Mouse (Mus musculus) kidney, adult 18-20 months (tissue): Measurements from ENCODE around the gene Atg101.

Experiments used
- DNase-seq: peaks from one replicate; pipeline ENCODE4 v3.0.0; 2021

Atg101 gene

DNA sequence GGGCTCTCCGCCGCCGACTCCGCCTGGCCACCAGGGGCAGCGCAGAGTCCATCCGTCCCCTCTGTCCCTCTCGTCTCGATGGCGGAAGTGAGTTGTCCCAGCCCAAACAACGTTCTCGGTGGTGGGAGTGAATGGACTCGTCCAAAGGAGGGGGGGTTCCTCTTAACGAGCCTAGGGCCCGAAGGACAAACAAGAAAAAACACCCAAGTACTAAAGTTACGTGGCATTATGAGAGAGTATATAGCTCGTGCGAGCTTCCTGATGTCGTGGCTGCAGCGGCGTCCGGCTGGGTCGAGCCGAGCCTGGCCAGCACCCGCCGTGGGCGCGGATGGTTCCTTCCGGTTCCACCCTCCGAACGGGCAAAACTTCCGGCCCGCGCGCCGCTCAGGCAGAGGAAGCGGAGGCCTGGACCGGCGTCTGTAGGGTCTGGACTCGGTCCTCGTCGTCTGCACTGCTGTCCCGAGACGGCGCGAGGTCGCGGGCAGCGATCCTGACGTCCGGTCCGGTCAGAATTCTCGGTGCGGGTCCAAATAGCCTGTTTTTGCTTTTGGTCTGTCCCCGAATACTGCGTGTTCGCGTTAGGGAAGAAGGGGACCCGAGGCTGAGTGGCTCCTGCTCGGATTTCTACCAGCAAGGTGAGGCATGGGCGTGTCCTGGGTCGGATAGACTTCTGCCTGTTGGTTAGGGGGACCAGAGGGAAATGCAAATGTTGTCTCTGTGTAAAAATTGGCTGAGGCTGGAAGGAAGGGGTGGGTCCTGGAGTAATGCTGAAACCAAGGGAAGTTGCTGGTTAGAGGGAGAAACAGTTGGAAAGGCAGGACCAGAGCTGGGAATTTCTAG, at the start of gene Atg101:
TSS of gene Atg101 (plus strand) at position 362 of the 840 bp plus-strand sequence.
- DNase-seq, result peak; percentile 92

DNA sequence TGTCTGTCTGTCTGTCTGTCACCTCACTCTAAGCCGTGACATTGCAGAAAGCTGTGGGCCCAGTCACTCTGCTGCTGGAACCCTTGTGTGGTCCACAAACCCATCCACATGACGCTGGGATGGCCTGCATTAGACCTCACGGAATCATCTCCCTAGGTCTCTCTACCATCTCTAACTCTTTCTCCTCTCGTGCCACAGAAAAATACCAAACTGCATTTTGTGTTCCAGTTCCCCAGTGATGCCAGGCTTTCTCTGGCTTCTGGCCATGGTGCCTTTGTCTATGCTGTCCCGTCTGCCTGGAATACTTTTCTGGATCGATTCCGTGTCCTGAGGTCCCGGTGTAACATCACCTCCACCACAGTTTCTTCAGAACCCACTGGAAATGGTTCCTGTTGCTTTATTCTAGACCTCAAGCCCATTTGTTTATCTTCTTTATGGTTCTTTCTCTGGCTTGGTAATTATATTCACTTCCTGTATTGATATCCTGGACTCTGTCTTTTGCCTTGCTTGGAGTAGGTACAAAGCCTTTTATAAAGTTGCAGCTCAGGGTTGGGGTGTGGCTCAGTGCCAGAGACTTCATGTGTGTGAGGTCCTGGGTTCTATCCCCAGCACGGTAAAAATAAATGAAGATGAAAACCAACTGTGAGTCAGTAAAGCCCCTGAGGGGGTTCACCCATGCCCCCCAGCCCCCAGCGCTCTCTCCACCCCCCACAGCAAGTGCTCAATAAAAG, 49.3 kb upstream of the Atg101 start:
- no peak for DNase-seq

DNA sequence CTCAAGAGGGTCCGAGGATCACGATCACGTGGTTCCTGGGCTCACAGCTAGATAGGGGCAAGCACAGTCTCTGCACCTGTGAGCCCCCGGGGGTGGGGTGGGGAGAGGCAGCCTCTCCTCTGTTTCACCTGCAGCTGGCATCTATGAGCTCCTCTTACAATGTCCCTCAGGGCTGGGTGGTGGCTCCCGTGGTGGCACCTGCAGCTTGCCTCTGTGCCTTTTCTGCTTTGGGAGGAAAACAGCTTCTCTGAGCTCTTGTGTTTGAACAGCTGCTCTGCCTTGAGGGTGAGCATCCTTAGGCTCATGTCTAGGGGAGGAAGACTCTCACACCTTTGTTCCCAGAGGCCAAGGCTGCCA, 48.8 kb upstream of the Atg101 start:
- DNase-seq, result no peak

DNA sequence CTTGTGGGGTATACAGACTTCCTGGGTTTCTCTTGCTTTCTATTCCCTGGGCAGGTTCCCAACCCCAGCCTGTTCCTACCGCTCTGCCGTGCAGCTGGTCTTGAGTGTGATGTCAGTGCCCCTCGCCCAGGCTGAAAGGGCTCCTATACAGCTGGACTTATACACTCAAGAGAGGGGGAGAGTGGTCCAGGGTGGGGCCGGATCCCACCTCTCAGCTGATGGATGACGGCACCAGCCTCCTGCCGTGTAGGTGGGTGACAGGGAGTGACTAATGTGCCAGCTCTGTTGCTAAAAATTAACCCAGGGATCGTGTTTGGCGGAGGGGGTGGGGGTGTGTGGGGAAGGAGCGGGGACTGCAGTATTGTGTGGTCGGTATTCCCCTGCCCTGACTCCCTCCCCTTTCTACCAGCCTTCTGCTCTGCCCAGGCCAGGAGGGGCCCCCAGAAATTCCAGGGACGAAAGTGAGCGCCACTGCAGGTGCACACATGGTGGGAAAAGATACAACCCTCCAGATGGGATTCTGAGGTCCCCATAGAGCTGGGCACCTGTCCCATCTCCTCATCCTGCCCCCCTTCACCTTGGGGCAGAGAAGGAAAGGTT, 48.2 kb upstream of the Atg101 start:
- no peak for DNase-seq

DNA sequence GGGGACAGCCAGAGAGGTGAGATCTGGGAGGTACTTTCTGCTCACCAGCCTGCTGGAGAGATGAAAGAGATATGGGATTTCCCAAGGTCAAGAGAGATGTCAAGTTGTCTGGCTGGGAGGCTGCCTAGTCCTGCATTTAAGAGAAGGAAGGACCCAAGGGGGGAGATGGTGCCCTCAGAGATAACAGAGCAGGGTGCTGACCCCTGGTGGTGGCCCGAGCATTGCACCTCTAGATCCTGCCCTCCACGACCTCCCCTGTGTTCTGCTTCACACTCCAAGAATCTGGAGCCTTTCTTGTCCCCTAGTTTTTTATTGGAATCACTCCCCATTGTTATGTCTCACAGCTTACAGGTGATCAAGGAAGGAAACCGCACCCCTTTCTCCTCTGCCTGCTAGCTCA, 47.2 kb upstream of the Atg101 start:
- peak; percentile 81 for DNase-seq

DNA sequence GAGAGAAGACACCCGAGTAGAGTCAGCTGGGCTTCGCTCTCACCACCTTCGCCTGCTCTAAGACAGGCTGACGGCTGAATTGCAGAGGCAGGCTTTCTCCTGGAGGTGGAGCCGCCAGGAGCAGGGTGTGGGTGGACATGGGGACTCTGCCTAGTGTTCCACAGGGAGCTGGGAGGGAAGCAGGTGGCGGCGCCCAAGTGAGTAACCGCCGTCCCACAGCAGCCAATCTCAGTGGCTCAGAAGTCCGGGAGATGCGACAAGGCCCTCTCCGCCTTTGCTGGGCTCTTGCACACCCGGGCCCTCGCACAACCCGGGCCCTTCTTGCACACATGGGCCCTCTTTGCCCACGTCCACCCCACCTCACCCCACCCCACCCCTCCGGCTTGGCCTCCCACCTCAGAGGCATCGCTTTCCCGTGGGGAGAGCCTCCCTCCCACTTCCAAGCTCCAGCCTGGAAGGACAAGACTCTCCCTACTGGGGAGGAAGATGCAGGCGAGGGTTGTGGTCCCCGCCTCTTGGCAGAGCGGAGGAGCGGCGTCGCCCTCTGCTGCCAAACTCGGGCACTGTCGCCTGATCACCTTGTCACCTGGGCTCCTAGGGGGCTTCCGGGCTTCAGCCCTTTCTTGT, 45.1 kb upstream of the Atg101 start:
- DNase-seq, result no peak

DNA sequence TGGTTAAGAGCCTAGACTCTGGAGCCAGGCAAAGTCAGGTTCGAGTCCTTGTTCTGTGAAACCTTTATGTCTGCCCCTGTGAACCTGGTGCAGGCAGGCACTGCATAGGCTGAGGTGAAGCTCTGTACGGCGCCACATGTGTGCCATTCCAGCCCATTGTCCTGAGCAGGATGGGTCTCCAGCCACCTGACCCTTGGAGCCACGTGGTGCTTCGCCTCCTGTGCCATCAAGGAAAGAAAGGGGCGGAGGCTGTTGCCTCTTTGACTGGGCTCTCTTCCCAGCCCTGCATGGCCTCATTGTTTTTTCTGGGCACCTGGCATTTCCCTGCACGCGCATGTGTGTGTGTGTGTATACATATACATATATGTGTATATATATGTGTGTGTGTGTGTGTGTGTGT, 44.3 kb upstream of the Atg101 start:
- no peak for DNase-seq

DNA sequence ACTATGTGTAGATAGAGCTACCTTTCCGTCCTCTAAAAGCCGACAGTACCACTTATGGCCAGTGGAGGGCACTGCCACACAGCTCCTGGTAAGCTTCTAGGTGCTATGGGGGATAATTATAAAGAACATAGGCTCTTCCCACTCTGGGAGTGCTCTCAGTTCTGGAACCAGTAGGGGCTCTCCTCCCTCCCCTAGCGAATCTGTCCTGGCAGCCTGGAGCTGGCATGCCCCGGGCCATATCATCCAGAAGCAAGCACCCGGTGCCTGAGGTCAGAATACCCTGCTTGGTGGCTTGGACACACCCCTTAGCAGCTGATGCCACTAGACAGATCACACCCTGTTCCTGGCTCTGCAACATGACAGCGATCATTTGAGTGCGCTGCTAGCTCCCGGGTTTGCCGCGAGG, 43.3 kb upstream of the Atg101 start:
- DNase-seq, result peak; percentile 93

DNA sequence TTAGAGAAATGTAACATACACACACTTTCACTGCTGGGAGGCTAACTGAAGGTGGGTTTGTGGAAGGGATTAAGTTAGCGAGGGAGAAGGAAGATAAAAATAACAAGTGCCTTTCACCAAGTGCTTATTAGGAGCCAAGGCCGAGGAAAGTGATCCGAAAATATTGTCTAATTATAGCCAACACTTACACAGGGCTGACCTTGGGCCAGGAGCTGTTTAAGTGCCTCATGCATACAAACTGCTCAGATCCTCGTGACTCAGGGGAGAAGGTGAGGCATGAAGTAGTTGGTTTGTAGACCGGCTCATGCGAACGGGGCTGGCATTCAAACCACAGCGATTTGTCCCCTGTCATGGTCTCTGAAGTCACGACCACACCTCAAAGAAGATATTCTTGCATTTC, 42.8 kb upstream of the Atg101 start:
- no peak for DNase-seq

DNA sequence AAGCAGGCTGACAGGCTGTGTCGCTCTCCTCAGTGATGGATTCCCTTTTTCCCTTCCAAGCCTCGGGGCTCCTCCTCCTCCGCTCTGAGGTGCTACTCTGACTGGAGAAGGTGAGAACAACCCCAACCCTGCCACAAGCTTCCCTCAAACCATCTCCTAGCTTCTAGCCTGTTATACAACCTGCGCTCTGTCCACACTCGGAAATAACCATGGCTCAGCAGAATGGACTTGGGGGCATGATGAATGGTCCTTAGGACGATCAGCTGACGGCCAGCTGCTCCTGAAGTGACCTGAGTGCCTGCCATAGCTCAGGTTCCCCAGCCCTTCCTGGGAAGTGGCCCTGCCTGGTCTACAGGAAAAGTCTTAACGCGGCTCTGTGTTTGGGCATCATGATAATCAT, 42.2 kb upstream of the Atg101 start:
- DNase-seq, result no peak

DNA sequence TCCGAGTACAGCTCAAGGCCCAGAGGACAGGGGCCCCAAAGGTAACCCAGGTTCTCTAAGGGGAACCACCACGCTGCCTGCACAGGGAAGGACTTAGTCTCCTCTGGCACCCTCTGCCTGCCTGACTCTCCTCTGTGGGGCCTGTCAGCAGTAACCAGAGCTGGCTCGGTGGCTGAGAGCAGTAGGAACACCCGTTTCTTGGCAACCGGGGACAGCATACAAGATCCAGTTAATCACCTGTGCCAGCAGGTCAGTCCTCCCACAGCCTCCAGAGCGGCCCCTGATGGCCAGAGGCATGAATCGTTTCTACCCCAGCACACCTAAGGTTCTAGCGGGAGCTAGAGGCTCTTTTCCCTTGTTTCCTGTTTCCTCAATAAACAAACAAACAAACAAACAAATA, 41.4 kb upstream of the Atg101 start:
- DNase-seq, result peak; percentile 73

DNA sequence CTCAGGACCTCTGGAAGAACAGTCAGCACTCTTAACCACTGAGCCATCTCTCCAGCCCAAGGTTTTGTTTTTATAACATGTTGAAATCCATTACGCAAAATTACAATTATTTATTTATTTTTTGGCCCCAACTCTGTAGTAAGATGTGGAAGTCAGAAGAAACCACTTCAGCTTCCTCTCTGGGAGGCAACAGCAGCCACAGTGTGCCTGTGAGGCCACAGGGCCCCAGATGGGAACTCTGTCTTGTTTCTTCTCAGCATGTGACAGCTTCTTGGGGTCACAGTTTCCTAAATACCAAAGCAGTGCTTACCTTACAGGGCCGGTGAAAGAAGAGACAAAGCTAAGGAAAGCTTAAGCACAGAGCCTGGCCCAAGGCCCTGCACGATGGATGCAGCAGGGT, 40.1 kb upstream of the Atg101 start:
- no peak for DNase-seq

DNA sequence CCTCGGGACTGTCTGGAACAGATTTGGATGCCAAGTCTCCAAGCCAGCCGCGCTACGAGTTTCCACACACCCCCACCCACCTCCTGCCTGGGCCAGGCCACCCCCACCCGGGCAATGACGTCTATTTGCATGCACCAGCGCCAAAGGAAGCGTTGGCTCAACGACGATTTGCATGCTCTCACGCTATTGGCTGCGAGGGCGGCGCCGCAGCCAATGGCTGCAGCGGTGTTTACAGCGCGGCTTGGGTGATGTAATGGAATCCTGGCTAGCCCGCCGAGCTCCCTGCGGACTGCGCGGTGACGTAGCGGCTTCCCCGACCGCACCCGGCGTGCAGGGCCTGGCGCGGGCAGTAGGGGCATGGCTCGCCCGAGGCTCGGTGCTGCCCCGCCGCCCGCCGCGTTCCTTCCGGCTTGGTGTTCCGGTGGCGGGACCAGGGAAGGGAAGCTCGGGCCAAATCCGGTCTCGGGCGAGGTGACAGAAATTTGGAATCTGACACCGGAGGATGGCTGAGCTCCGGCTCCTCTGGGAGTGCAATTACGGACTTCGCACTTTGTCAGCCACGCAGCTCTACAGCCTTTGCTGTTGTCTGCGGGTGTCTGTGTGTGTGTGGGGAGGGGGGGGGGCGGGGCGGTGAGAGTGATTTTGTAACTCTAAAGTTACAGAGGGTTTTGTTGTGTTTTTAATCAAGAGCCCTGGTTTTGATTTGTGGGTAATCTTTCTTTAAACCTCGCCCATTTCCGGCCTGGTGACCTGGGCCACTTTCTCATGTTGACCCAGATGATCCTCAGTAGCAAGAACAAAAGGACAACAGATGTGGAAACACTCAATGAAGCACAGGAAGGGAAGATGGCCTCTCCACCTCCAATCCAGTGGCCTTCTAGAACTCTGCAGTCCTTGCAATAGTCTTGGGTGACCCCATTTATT, 37.6 kb upstream of the Atg101 start:
- peak; percentile 94 for DNase-seq

DNA sequence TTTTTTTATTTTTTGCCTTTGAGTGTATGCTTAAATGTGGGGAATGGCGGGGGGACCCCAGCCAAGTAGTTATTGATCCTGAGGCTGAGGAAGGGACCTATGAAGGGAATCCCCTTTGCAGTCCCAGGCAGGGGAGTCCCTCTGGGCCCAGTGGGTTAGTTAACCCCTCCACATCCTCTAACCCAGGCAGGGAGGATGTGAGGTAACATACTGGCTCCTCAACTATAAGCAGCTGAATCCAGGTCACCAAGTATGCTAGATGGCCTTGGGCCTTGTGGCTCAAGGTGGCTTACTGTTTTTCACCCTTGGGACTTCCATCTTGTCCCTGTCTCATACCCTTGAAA, 36.9 kb upstream of the Atg101 start:
- no peak for DNase-seq

DNA sequence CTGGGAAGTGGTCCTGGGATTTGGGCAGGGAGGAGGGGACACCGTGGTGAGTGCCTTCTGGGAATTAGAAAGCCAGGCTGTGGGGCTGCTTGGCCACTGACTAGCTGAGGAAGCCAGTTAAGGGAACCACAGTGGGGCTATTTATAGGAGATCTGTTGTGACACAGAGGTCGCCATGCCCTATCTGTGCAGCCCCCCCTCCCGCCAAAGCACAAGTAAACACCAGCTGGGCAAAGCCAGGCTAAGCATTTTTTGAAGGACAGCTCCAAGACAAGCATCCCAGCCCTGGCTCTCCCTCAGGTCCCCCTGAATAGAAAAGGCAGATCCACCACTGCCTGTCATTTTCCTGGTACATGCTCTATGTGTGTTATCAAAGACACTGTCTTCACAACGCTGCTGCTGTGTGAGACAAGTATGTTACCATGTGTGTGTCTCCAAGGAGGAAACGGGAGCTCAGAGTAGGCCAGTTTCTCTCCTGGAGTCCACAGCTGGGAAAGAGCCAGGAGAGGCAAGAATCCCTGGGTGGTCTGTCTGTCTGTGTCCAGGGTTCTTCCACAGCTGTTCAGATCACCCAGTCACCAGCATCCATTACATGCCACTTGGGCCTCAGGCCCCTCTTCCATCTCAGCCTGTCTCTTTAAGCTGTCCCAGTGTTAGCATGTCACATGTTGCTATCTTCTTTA, 35.9 kb upstream of the Atg101 start:
- no peak for DNase-seq

DNA sequence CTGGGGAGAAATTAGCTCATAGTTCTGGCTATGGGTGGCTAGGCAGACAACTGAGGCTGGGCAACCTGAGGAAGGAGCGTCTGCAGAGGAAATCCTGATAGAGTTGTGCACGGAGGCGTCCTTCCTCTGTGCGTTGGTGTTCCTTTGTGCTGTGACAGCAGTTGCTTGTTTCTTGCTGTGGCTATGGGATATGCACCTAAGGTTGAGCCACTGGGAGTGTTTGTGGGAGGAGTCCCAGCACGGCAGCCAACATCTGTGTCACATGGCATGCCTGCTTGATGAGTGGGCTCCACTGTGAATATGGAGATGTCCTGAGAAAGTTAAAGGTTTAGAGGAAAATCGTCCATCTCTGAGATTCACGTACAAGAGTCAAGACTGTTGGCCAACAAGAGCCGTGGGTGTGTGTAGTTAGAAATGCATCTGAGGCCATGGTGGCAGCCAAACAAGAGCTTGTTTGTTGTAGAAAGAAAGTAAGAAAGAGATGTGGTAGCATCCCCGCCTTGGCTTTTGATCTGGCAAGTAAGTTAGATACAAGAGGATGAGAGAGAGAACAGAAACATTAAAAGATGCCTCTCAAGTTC, 33.8 kb upstream of the Atg101 start:
- DNase-seq, result no peak

DNA sequence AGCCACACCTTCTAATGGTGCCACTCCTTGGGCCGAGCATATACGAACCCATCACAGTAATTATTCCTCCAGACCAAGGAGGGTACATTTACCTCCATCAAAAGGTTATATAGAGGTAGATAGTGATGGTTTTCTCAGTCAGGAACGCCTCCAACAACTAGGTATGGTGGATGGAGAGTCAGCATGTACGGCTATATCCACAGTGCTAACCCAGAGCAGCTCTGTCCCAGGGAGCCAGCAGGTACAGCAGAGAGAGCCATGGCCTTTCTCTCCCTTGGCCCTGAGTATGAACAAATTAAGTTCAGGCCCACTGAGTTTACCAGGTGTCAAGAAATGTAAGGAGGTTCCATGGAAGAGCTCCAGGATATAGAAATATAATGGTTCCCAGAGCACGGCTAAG, 32.1 kb upstream of the Atg101 start:
- no peak for DNase-seq

DNA sequence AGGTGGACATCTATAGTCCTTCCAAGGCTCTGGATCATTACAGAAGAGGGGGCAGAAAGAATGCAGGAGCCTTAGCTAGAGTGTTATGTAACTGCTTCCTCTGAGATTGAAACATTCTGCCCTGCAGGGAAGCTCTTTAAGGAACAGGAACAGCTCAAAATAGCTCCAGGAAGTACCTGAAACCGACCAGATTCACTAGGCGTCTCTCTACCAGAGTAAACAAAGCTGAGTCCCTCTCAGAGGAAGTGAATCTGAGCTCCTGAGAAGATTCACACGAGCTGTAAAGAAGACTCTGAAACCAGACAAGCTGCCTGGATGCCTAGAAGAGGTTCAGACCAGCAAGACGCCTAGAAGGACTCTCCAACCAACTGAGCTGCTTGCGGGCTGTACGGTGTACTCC, 31.5 kb upstream of the Atg101 start:
- DNase-seq, result no peak

DNA sequence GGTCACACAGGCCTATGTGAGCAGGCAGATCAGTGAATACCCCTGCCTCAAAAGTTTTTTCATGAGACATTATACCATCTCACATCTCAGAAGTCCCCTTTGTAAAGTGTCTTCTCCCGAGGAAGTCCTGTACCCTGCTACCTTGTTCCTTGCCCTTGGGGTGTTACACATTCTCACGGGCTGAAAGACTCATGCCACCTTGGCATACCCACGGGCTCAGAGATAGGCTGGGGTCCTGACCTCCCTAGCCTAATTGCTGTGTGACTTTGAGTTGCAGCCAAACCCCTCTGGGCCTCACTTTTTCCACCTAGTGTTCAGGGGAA, 30.5 kb upstream of the Atg101 start:
- DNase-seq, result no peak

DNA sequence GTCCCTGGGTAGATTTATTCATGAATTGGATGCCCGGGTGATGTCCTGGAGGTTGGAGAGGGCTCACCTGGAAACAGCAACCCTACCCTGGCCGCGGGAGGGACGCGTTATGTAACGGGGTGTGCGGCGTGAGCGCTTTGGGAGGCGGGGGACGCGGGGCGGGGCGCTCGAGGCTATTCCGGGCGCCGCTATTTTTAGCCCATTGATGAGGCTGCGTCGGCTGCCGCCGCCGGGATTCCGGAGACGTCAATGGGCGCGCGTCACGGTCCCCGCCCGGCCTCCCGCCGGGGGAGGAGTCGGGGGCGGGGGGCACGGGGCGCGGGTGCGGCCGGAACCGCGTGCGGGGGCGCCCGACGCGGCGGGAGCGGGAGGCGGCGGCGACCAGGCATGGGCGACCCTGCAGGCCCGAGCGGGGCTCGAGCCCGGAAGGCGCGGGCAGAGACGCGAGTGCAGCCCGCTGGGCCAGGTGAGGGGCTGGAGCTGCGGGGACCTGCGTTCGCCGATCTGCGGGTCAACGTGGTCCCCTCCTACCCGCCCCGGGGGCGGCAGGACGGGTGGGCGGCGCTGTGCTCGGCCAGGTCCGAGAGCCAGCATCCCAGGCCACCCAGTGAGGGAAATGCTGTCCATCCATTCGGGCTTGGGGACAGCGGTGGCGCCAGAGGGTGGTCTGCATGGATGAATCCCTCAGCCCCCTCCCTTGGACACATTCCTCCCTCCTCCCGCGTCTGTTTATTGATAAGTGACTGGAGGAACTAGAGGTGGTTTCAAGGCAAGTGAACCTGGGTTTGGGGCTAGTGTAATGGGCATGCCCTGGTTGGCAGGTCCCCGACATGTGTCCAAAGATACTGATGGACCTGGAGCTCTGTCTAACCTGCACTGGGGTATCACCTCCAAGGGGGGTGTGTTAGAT, 29.9 kb upstream of the Atg101 start, which contains the start of gene Nr4a1:
TSS of gene Nr4a1 (plus strand) at position 384 of the 910 bp plus-strand sequence.
- peak; percentile 78 for DNase-seq
